Mouse (Mus musculus) stomach, postnatal 0 days (tissue): ENCODE measurements around the gene Rbm14. TPM values are rescaled to one million over a fixed set of nuclear protein-coding genes. Genes with fewer than 3 reads are reported as not detected.
A peak's percentile ranks its signal among the peaks of the same experiment; 100 is the strongest.

Experiments used
- ATAC-seq: fragments of 200-750 bp; cut with Nextera tagmentation; 2 replicates; pipeline ENCODE4 v1.8.0; 2017; ENCODE audit not compliant: low FRiP score, low TSS enrichment
- DNase-seq: peaks from one replicate; pipeline ENCODE4 v3.0.0-alpha.2; 2016; ENCODE audit warnings: low spot score
- H3K27ac ChIP-seq: fragments of 300-500 bp; sonication (generic); replicated peaks from 2 replicates; pipeline ENCODE4 v1.5.1; 2014; ENCODE audit warnings: mild to moderate bottlenecking, control low read depth
- H3K27me3 ChIP-seq: fragments of 300-500 bp; sonication (generic); 2 replicates; pipeline ENCODE4 v1.6.1; 2014; ENCODE audit warnings: low read length; ENCODE audit not compliant: control insufficient read depth, insufficient read depth
- H3K36me3 ChIP-seq: fragments of 300-500 bp; sonication (generic); 2 replicates; pipeline ENCODE4 v1.6.1; 2014; ENCODE audit warnings: low read length, mixed read lengths; ENCODE audit not compliant: control insufficient read depth, insufficient read depth
- H3K4me1 ChIP-seq: fragments of 300-500 bp; sonication (generic); replicated peaks from 2 replicates; pipeline ENCODE4 v1.6.1; 2014; ENCODE audit warnings: antibody characterized with exemption; ENCODE audit not compliant: control insufficient read depth, insufficient read depth
- H3K4me2 ChIP-seq: fragments of 300-500 bp; sonication (generic); replicated peaks from 2 replicates; pipeline ENCODE4 v1.6.1; 2014; ENCODE audit warnings: low read depth, mild to moderate bottlenecking, control low read depth, moderate library complexity
- H3K4me3 ChIP-seq: fragments of 300-500 bp; sonication (generic); 2 replicates; pipeline ENCODE4 v1.5.1; 2014; ENCODE audit warnings: low read depth, low read length, control low read depth
- H3K9ac ChIP-seq: fragments of 300-500 bp; sonication (generic); 2 replicates; pipeline ENCODE4 v1.6.1; 2014; ENCODE audit warnings: mild to moderate bottlenecking, low read length, control low read depth, mixed read lengths
- H3K9me3 ChIP-seq: fragments of 300-500 bp; sonication (generic); 2 replicates; pipeline ENCODE4 v1.6.1; 2016; ENCODE audit warnings: low read length; ENCODE audit not compliant: control insufficient read depth
- CTCF ChIP-seq: IDR thresholded peaks from 2 replicates; pipeline ENCODE4 v1.5.1; 2016; ENCODE audit warnings: antibody characterized with exemption, low read depth, mild to moderate bottlenecking, moderate library complexity
- EP300 ChIP-seq: optimal IDR thresholded peaks from 2 replicates; pipeline ENCODE3; 2016; ENCODE audit warnings: antibody characterized with exemption
- WGBS: fragments of 180-500 bp; shearing (Covaris S2); extraction: QIAGEN DNeasy Blood & Tissue Kit; methylation state at CpG from one replicate; pipeline ENCODE4 v1.1.7; 2014; 5-methylcytosine and 5-hydroxymethylcytosine counted together
- polyA plus RNA-seq: library from polyadenylated mRNA; unstranded; fragments of >200 nt; fragmentation: Nextera tagmentation; extraction: Ambion mirVana; gene quantifications from 2 replicates; pipeline ENCODE4 v1.2.1, GENCODE M21; 2015

Rbm14 gene
- polyA plus RNA-seq, result 21.9 and 24.2 TPM in 2 replicates

DNA sequence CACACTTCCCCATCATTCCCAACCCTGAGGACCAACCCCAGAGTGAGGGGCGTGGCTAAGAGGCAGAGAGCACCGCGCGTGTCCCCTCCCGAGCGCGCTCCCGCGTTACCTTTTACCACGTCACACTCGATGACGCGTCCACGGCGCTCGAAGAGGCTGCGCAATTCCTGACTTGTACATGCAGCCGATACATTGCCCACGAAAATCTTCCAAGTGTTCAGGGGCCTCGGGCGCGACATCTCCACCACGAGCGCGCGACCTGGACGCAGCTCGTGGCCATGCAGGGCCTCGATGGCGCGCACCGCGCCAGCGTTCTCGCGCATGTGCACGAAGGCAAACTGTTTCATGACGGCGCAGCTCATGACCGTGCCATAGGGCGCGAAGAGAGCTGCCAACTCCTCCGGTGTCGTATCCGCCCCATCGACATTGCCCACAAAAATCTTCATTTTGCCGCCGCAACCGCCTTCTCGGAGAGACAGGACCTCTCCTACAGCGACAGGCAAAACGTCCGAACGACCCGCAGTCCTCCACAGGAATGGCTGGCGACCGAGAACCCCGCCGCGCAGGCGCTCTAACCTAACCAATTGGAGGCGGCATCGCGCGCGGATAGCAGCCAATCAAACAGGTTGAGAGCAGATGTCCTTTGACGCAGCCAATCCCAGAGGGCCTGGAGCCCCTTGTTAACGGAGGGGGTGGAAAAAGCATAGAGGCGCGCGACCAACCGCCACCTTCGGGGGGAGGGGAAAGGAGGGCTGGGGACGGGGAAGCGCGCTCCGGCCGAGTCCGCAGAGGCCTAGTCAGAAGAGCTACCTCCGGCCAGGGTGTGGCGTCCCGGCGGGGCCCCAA is at the start of gene Rbm14, which contains the start of gene Gm21992:
Rbm14 (minus strand) TSS at position 572 of the 846 bp plus-strand sequence.
Gm21992 (minus strand) TSS at position 550 of the 846 bp plus-strand sequence.
- no peaks in the 10 kb centered on the region for H3K27me3 ChIP-seq
- ATAC-seq (peak; percentile 98), DNase-seq (peak; percentile 98)
- TF ChIP-seq EP300 (no peak), CTCF (peak; percentile 15; the same call in 1 of the 2 replicates)
- H3K4me3 ChIP-seq, result peak within 1 kb of the TSS; percentile 80
- H3K4me2 ChIP-seq, result peak within 1 kb of the TSS; percentile 85
- WGBS, result under 1% methylated on average over 83 of the region's 83 CpGs
- H3K4me1 ChIP-seq, result no peaks in the 10 kb centered on the region; the same call in 1 of the 2 replicates
- H3K9ac ChIP-seq, result peak within 1 kb of the TSS; percentile 85
- H3K36me3 ChIP-seq, result no peaks in the 10 kb centered on the region
- peak within 1 kb of the TSS; percentile 97 for H3K27ac ChIP-seq
- H3K9me3 ChIP-seq, result no peaks in the 10 kb centered on the region

DNA sequence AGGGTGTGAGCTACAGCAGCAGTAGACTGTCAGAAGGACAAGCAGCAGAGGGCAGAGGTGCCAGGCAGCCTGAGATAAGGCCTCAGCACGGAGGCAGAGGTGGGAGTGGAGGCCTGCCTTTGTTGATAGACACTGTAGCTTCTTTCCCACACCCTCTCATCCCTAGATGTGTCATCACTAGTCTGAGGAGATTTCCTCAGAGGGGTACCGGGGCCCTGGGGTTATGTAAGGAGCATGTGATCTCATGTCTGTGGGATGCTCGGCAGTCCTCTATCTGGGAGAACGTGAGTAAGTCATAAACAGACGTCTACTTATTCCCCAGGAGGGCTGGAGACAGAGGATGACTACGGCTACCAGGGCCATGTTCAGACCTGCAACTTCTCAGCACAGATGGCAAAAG is 47.6 kb upstream of the Rbm14 start:
- ATAC-seq (no peak), DNase-seq (no peak)
- no peaks in the 10 kb centered on the region for H3K36me3 ChIP-seq
- H3K4me1 ChIP-seq, result no peaks in the 10 kb centered on the region
- no peak overlapping the region for H3K27ac ChIP-seq
- H3K9me3 ChIP-seq, result no peaks in the 10 kb centered on the region
- no peak overlapping the region for H3K4me2 ChIP-seq
- H3K27me3 ChIP-seq, result no peaks in the 10 kb centered on the region
- TF ChIP-seq EP300 (no peak), CTCF (no peak)
- 60% methylated on average over 6 of the region's 6 CpGs for WGBS
- H3K9ac ChIP-seq, result no peak overlapping the region
- no peak overlapping the region for H3K4me3 ChIP-seq

DNA sequence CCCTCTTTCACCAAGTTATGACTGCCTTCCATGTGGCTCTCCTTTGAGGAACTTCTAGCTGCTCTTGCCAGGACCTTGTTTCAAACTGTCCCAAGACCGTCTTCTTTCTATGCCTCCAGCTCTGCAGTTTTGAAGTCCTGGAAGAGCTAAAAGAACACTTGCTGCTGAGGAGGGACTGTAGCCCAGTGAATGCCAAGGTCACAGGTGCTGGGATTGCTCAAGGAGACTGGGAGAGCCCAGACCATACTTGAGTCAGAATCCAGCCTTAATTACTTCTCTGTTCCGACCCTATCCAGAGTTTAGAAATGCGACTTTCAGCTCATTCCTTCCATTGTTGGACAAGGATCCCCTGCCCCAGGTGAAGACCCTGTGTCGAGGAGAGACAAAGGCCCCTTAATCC is 44.5 kb upstream of the Rbm14 start:
- H3K4me3 ChIP-seq, result no peak overlapping the region
- peak overlapping the region; percentile 98; the same call in 1 of the 2 replicates for H3K4me2 ChIP-seq

DNA sequence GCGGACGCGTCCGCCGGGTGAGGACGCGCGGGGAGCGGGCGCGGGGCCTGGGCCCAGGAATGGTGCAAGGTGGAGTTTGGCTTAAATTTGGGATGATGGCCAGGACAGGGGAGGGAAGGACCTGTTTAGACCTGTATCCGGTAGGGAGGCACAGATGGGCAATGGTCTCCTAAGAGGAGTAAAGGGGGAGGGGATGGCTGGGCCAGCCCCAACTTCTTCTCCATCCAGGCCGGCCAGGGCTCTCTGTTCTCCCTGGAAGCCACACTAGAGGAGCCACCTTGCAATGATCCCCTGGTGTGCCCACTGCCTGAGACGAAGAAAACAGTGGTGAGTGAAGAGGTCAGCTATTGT is 44.0 kb upstream of the Rbm14 start:
- H3K27ac ChIP-seq, result no peak overlapping the region; the same call in 1 of the 2 replicates
- no peaks in the 10 kb centered on the region for H3K36me3 ChIP-seq
- H3K4me3 ChIP-seq, result peak overlapping the region; percentile 60
- H3K4me1 ChIP-seq, result no peaks in the 10 kb centered on the region
- no peak; the same call in 1 of the 2 replicates for ATAC-seq
- no peaks in the 10 kb centered on the region for H3K9me3 ChIP-seq
- peak overlapping the region; percentile 98 for H3K4me2 ChIP-seq
- DNase-seq, result no peak
- 1% methylated on average over 14 of the region's 14 CpGs for WGBS
- peak overlapping the region; percentile 65 for H3K9ac ChIP-seq
- TF ChIP-seq CTCF (no peak), EP300 (no peak)
- H3K27me3 ChIP-seq, result no peaks in the 10 kb centered on the region

More for the DNA sequence above, 44.5 kb upstream of the Rbm14 start:
- Histone ChIP-seq H3K27me3 (no peaks in the 10 kb centered on the region), H3K9ac (no peak overlapping the region), H3K36me3 (no peaks in the 10 kb centered on the region), H3K4me1 (no peaks in the 10 kb centered on the region), H3K27ac (no peak overlapping the region), H3K9me3 (no peaks in the 10 kb centered on the region)
- no peak for TF ChIP-seq CTCF
- no peak for TF ChIP-seq EP300
- WGBS, result 72% methylated on average over 4 of the region's 4 CpGs
- DNase-seq (no peak), ATAC-seq (no peak)

DNA sequence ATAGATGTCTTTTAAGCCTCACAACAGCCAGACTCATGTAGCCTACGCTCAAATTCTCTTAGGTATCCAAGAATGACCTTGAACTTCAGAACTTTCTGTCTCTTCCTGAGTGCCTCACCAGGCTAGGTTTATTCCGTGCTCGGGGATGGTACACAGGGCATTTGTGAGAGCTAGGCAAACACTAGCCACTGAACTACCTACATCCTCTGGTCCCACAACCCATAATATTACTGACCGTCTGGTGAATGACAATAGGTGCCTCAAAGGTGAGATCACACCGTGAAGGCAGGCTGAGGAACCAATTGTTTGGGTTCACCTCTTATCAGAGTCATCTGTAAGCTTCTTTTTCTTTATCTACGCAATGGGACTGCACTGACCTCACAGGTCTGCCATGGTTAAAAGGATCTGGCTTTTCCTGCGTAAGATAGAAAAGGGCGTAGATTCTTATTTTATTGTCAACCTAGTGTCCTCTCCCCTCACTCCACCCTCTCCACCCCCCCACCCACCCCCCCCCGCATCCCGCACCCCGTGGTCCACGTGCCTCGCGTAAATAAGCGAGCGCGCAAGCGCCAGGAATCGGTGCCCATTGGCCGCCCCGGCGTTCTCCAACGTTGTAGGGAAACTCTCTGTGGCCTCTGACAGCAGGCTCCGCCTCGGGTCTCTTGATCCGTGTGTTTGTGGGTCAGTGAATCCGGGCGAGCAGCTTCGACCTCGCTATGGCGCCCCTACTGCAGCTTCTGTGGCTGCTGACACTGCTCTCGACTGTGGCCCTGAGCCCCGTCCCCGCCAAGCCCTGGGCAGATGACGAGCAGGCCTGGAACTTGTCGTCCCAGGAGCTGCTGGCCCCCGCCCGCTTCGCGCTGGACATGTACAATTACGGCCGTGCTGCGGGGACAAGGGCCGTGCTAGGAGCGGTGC is 43.4 kb upstream of the Rbm14 start, which contains the start of gene Ctsf:
Ctsf (plus strand) TSS at position 579 of the 918 bp plus-strand sequence.
- DNase-seq (peak; percentile 82), ATAC-seq (peak; percentile 85)
- H3K4me1 ChIP-seq, result no peaks in the 10 kb centered on the region
- no peaks in the 10 kb centered on the region for H3K27me3 ChIP-seq
- no peaks in the 10 kb centered on the region for H3K36me3 ChIP-seq
- peak within 1 kb of the TSS; percentile 60 for H3K4me3 ChIP-seq
- no peaks in the 10 kb centered on the region for H3K9me3 ChIP-seq
- WGBS, result 2% methylated on average over 43 of the region's 45 CpGs
- H3K27ac ChIP-seq, result no peak within 1 kb of the TSS; the same call in 1 of the 2 replicates
- H3K9ac ChIP-seq, result peak within 1 kb of the TSS; percentile 65
- peak within 1 kb of the TSS; percentile 98 for H3K4me2 ChIP-seq
- TF ChIP-seq EP300, result no peak
- peak; percentile 23; the same call in 1 of the 2 replicates for TF ChIP-seq CTCF
